Mouse (Mus musculus) spleen, postnatal 4 days (tissue): Measurements from ENCODE around the gene Sgpp1.
A peak's percentile ranks its signal among the peaks of the same experiment; 100 is the strongest.
"Not testable (repeated sequence)": the region's sequence is repeated elsewhere in the genome, so short reads cannot be mapped to it uniquely, and the experiment has no call there.

Source experiments
- DNase-seq, 2 experiments: peaks; one replicate each; pipeline ENCODE4 v3.0.0; 2022; ENCODE audit warnings: low spot score in 2 of 2

Gene Sgpp1

GRCm38 (mm10) chr12:75731927-75732443, 3.5 kb downstream of the Sgpp1 start:
- DNase-seq = no peak

DNA sequence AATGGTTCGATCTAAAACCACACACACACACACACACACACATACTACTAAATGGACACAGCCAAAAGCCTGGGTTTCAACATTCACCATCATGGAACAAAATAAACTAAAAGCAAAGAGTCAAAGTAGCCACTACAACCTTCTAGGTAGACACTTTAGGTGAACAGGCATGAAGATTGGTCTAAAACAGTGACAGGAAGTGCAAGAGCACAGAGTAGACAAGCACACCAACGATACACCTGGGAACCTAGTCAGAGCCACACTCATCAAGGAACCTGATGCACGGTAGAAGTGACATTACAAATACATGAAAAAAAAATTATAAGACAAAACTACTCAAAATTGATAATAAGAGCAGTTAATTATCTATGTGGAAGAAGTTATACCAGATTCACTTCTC, 4.0 kb downstream of the Sgpp1 start:
- no peak for DNase-seq

GRCm38 (mm10) chr12:75730458-75730857, 5.1 kb downstream of the Sgpp1 start:
- DNase-seq = no peak

DNA sequence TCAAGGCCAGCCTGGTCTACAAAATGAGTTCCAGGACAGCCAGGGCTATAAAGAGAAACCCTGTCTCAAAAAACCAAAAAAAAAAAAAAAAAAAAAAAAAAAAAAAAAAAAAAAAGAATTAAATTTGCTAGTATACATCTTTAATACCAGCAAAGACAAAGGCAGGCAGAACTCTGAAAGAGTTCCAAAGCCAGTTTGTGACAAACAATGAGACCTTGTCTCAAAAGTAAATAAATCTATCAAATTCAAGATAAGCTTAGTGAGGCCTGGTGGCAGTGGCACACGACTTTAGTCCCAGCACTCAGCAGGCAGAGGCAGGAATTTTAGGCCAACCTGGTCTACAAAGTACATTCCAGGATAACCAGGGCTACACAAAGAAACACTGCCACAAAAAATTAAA, 5.7 kb downstream of the Sgpp1 start:
- no peak for DNase-seq

- DNase-seq = peak in 1 of 2 experiments; percentile 63
Observed at GRCm38 (mm10) chr12:75727333-75728125, 8.0 kb downstream of the Sgpp1 start.

DNA sequence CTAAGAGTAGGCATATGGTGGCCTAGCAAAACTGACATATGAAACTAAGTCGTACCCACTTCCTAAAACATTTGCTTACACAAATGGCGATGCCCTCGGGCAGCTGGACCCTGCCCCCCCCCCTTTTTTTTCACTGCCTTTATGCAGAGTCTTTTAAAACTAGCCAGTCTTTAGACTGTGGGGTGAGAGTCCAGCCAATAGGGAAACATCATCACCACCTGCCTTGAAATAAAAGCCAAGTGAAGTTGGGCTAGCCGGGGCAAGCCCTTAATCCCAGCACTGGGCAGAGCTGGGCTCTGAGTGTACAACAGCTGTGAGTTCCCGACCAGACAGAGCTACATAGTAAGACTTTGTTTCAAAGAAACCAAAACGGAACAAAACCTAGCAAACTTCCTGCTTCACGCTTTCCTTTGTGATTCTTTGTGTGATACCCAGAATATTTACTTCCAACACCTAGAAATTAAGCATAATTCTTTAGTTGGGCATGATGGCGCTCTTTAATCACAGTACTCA, 9.1 kb downstream of the Sgpp1 start:
- DNase-seq = peak in 1 of 2 experiments; percentile 59

GRCm38 (mm10) chr12:75724621-75725324, 10.8 kb downstream of the Sgpp1 start:
- DNase-seq = peak; percentile 49 to 71

GRCm38 (mm10) chr12:75723839-75724463, 11.6 kb downstream of the Sgpp1 start:
- DNase-seq = peak; percentile 22 to 58

DNA sequence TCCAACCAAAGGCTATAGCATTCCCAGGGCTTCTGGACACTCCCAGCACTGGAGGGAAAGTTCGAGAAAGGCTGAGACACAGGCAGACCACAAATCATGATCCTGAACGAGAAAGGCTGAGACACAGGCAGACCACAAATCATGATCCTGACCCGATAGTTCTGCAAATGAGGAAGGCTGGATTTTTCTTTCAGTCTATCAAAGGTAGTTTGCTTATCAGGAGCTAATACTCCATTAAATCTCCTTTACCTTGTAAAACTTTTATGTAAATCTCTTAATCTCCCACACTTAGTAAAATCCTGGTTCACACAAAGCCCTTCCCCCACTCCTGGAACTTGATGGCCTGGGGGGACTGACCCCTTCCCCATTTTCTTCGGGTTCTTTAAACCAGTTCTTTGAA, 13.6 kb downstream of the Sgpp1 start:
- peak in 1 of 2 experiments; percentile 44 for DNase-seq

DNA sequence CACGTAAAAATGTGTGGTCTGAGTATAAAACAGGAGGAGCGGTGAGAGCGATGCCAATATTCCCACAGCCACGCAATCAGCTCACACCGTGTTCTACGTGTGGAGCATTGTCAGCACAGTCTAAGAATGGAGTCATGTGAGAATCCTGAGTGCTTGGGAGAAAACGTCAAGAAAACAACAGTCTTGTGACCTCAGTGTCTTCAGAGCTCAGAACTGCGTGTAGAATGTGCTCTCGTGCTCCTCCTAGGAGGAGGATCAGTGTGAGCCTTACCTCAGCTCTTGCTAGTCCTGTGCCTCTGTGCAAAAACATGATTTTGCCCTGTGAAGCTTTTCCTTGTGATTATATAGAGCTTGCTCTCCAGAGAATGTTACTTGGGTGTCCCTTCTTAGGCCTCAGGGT, 14.5 kb downstream of the Sgpp1 start:
- no peak for DNase-seq

GRCm38 (mm10) chr12:75713596-75713995, 21.9 kb downstream of the Sgpp1 start:
- no peak for DNase-seq

DNA sequence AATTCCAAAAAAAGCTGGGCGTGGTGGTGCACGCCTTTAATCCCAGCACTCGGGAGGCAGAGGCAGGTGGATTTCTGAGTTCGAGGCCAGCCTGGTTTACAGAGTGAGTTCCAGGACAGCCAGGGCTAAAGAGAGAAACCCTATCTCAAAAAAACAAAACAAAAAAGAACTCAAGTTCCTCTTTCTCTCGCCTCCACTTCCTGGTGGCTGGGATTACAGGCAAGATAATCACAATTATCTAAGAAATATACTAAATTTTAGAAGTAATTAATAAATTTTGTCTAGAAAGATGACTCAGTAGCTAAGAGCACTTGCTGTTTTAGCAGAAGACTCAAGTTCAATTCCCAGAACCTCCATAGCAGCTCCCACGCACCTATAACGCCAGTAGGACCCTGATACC, 22.6 kb downstream of the Sgpp1 start:
- DNase-seq = not testable (repeated sequence)

DNA sequence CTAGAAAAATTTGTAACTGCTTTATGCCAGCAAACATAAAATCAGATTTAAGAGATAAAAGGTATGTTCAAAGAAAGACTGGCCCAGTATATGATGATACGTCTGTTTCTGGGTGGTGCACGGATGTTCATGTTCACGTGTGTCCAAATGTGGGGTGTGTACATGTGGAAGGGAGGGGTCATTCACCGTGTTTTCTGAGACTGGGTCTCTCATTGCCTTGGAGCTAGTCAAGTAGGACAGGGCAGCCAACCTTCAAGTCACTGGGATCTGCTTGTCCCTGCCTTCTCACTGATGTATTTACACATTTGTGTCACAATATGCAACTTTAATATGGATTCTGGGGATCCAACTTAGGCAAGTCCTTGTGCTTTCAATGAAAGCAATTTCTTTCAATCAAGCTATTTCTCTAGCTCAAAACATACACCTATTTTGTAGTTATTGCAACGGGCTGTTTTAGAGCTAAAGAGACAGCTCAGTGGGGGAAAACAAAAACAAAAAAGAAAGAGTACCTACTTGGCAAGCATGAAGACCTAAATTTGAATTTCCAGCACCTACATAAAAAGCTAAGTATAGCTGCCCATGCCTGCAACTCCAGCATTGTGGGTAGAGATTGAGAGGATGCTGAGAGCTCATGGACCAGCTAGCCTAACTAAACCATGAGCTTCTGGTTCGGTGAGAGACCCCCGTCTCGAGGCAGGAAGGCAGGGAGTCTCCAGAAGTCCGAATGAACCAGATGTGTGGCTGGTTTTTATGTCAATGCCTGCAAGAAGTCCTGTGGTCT, 24.7 kb downstream of the Sgpp1 start:
- DNase-seq = peak in 1 of 2 experiments; percentile 43

DNA sequence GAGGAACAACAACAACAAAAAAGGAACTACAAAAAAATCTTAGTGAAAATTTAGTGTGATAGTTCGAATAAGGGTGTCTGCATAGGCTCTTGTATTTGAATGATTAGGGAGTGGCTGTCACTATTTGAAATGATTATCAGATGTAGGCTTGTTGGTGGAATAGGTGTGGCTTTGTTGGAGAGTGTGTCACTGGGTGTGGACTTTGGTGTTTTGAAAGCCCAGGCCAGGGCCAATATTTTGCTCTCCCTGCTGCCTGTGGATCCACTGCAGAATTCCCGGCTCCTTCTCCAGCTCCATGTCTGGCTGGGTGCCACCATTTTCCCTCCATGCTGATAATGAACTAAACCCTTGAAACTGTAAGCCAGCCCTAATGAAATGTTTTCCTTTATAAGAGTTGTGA, 26.0 kb downstream of the Sgpp1 start:
- no peak for DNase-seq

GRCm38 (mm10) chr12:75706670-75707069, 28.9 kb downstream of the Sgpp1 start:
- DNase-seq = no peak

DNA sequence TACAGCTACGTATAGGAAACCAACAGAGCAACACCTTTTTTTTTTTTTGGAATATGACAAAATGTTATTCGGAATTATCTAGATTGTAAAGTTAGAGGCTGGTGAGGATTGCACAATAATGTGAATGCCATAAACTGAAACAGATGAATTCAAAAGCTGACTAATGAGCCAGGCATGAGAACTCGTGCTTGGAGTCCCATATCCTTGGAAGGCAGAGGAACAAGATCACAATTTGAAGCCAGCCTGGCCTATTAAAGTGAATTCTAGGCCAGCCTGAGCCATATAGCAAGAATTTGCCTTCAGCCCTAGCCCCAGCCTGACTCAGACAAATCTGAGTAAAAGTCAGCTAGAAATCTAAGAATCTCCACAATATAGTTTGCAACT, 32.8 kb downstream of the Sgpp1 start:
- DNase-seq = no peak

- DNase-seq = no peak
Observed at GRCm38 (mm10) chr12:75702084-75702738, 33.3 kb downstream of the Sgpp1 start.

DNA sequence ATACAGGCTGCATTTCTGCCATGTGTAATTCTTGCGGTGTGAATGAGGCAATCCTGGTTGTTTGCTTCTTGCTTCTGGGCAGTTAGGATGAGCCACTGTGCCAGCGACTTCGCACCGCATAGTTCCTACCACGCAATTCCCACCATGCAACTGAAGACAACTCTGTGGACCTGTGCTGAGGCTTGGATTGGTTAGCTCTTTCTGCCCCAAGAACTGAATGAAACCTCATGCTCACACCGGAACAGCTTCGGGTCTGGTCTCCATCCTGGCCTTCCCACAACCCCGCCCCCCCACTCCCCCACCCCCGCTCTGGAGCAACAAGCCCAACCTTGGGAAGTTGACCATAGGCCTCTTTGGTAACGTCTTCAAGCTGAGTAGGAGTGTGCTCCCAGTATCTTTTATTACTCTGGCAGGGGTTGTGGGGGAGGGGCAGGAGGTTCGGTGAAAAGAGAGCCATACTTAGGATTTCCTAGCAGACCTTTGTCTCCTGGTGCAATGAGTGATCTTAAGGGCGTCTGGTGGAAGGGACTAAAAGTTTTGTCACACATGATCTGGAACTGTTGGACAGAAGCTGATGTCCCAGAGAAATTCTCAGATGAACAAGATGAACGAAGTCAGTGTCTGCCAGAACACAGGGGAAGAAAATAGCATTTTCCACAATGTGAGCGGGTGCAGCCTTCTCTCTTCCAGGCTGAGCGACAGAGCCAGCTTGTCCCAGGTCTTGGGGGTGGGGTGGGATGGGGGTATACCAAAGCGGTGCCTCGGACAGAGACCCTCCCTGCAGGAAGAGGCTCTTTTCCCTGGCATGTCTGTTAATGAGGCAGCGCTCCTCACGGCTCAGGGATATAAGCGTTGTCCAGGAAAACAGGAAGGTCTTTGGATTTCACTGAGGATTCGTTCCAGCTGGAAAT, 34.1 kb downstream of the Sgpp1 start:
- DNase-seq = no peak

- DNase-seq = no peak
Observed at GRCm38 (mm10) chr12:75698692-75699091, 36.8 kb downstream of the Sgpp1 start.

- not testable (repeated sequence) for DNase-seq
Observed at GRCm38 (mm10) chr12:75695845-75696244, 39.7 kb downstream of the Sgpp1 start.
